Mouse (Mus musculus): ENCODE results near the gene Tgfbi. TPM values are rescaled to one million over a fixed set of nuclear protein-coding genes. Genes with fewer than 3 reads are reported as not detected.

The Tgfbi gene
- total RNA-seq, 4 experiments from 2014 or later, result 4.6 to 5.2 (median 4.8) TPM

GRCm38 (mm10) chr13:56683306-56683705, 74.0 kb downstream of the Tgfbi start:
- no peak for DNase-seq (ENCODE audit: low spot score in 2 of 2)

Other genes with a start within 250 kb of the Tgfbi start
- not detected for gene Gm3045, start 182.9 kb upstream of the Tgfbi start, total RNA-seq (2022)
- under 1 TPM; 0.09 to 0.25 (median 0.16) TPM for gene Slc25a48, start 171.2 kb upstream of the Tgfbi start, total RNA-seq (2022)
- gene Il9, start 127.3 kb upstream of the Tgfbi start, total RNA-seq (2022), result not detected
- gene Fbxl21, start 87.1 kb upstream of the Tgfbi start, total RNA-seq (2022), result 10 to 100 TPM in 1 of 4 experiments, 1 to 10 TPM in 3; 6.4 to 10.3 (median 8.0) TPM
- not detected for gene Lect2, start 61.0 kb upstream of the Tgfbi start, total RNA-seq (2022)
- 10 to 100 TPM; 27.1 to 28.8 (median 27.7) TPM for gene Smad5, start 93.5 kb downstream of the Tgfbi start, total RNA-seq (2022)
- 1 to 10 TPM; 1.1 to 1.4 (median 1.2) TPM for gene Gm45623, start 144.3 kb downstream of the Tgfbi start, total RNA-seq (2022)